Mouse (Mus musculus) CH12.LX (cell line): ENCODE measurements around the gene Gsta2. TPM values are rescaled to one million over a fixed set of nuclear protein-coding genes. Genes with fewer than 3 reads are reported as not detected.

Source experiments
- DNase-seq: peaks from one replicate; pipeline ENCODE4 v3.0.0-alpha.2; 2013; ENCODE audit errors: extremely low read depth
- H3K27ac ChIP-seq: 2 replicates; pipeline ENCODE4 v1.5.1; 2012; ENCODE audit warnings: low read depth, mild to moderate bottlenecking, control low read depth, moderate library complexity; ENCODE audit not compliant: insufficient read depth
- H3K27me3 ChIP-seq: replicated peaks from 2 replicates; pipeline ENCODE3; 2012; ENCODE audit warnings: inconsistent platforms
- H3K36me3 ChIP-seq, 2 experiments: replicated peaks in 1 of 2; 2 replicates each; pipeline versions ENCODE3 to v1.6.1; 2012; ENCODE audit warnings: inconsistent platforms in 1 of 2, low read length in 1 of 2, mild to moderate bottlenecking in 1 of 2, mixed read lengths in 1 of 2, moderate library complexity in 1 of 2; ENCODE audit not compliant: control insufficient read depth in 1 of 2, insufficient read depth in 1 of 2
- H3K4me1 ChIP-seq, 2 experiments: 2 replicates each; pipeline ENCODE4 v1.6.1; 2012; ENCODE audit warnings: inconsistent platforms in 1 of 2, moderate library complexity in 1 of 2; ENCODE audit not compliant: insufficient read depth in 2 of 2, control insufficient read depth in 1 of 2
- H3K4me2 ChIP-seq: 2 replicates; pipeline ENCODE4 v1.6.1; 2012; ENCODE audit warnings: low read depth, mild to moderate bottlenecking, control low read depth; ENCODE audit not compliant: poor library complexity, insufficient read depth, severe bottlenecking
- H3K4me3 ChIP-seq, 3 experiments: fragments of 150-350 bp in 1 of 3; sonication (generic) in 1 of 3; replicated peaks in 1 of 3; 2 replicates each; pipeline versions ENCODE3 to v1.5.1; 2011 to 2012; ENCODE audit warnings: low read depth in 2 of 3, low read length in 2 of 3, mild to moderate bottlenecking in 2 of 3, moderate library complexity in 2 of 3, control low read depth in 1 of 3, improper control_type of control experiment in 1 of 3, inconsistent platforms in 1 of 3, mixed read lengths in 1 of 3; ENCODE audit not compliant: poor library complexity in 1 of 3
- H3K79me2 ChIP-seq: replicated peaks from 2 replicates; pipeline ENCODE4 v1.6.1; 2012; ENCODE audit warnings: mild to moderate bottlenecking, moderate library complexity; ENCODE audit not compliant: control insufficient read depth, poor library complexity, insufficient read depth, severe bottlenecking; ENCODE audit errors: extremely low read depth
- H3K9ac ChIP-seq: 2 replicates; pipeline ENCODE4 v1.6.1; 2012; ENCODE audit warnings: low read depth, mild to moderate bottlenecking, control low read depth, moderate library complexity; ENCODE audit not compliant: insufficient read depth
- H3K9me3 ChIP-seq: replicated peaks from 2 replicates; pipeline ENCODE3; 2012; ENCODE audit warnings: low read length, inconsistent platforms, mixed read lengths
- BHLHE40 ChIP-seq: IDR thresholded peaks from 2 replicates; pipeline ENCODE4 v1.6.1; 2011; ENCODE audit warnings: mild to moderate bottlenecking, low read depth, low read length, improper control_type of control experiment
- CHD1 ChIP-seq: IDR thresholded peaks from 2 replicates; pipeline ENCODE4 v1.6.1; 2012; ENCODE audit warnings: low read depth, low read length, improper control_type of control experiment, inconsistent platforms
- CHD2 ChIP-seq: IDR thresholded peaks from 2 replicates; pipeline ENCODE4 v1.6.1; 2011; ENCODE audit warnings: low read length, improper control_type of control experiment
- CTCF ChIP-seq, 2 experiments: IDR thresholded peaks in 1 of 2; conservative IDR thresholded peaks in 1 of 2; 2 replicates each; pipeline ENCODE4 v1.5.1; 2011 to 2012; ENCODE audit warnings: low read depth in 2 of 2, low read length in 2 of 2, improper control_type of control experiment in 1 of 2, inconsistent platforms in 1 of 2, mild to moderate bottlenecking in 1 of 2, moderate library complexity in 1 of 2
- E2F4 ChIP-seq: IDR thresholded peaks from 2 replicates; pipeline ENCODE4 v1.6.1; 2011; ENCODE audit warnings: low read depth, low read length, improper control_type of control experiment; ENCODE audit not compliant: insufficient replicate concordance
- ELF1 ChIP-seq: IDR thresholded peaks from 2 replicates; pipeline ENCODE4 v1.6.1; 2014; ENCODE audit warnings: low read depth, mild to moderate bottlenecking, inconsistent platforms, low read length, improper control_type of control experiment
- EP300 ChIP-seq: IDR thresholded peaks from 2 replicates; pipeline ENCODE4 v1.6.1; 2011; ENCODE audit warnings: low read length, improper control_type of control experiment
- ETS1 ChIP-seq: conservative IDR thresholded peaks from 2 replicates; pipeline ENCODE4 v1.6.1; 2012; ENCODE audit warnings: low read depth, mild to moderate bottlenecking, inconsistent platforms, low read length, improper control_type of control experiment, moderate library complexity
- GABPA ChIP-seq: IDR thresholded peaks from 2 replicates; pipeline ENCODE4 v1.6.1; 2012; ENCODE audit warnings: low read depth, low read length, improper control_type of control experiment, inconsistent platforms; ENCODE audit not compliant: insufficient replicate concordance
- HCFC1 ChIP-seq: IDR thresholded peaks from 2 replicates; pipeline ENCODE4 v1.6.1; 2012; ENCODE audit warnings: low read depth, mild to moderate bottlenecking, inconsistent platforms, low read length, improper control_type of control experiment
- IRF4 ChIP-seq: IDR thresholded peaks from 2 replicates; pipeline ENCODE4 v1.6.1; 2014; ENCODE audit warnings: low read depth, mild to moderate bottlenecking, inconsistent platforms, low read length, improper control_type of control experiment
- JUN ChIP-seq: IDR thresholded peaks from 2 replicates; pipeline ENCODE4 v1.6.1; 2011; ENCODE audit warnings: low read depth, mild to moderate bottlenecking, low read length, improper control_type of control experiment, moderate library complexity; ENCODE audit not compliant: insufficient read depth
- JUND ChIP-seq: conservative IDR thresholded peaks from 2 replicates; pipeline ENCODE4 v1.6.1; 2011; ENCODE audit warnings: low read depth, low read length, improper control_type of control experiment
- KAT2A ChIP-seq: IDR thresholded peaks from 2 replicates; pipeline ENCODE4 v1.6.1; 2012; ENCODE audit warnings: low read length, improper control_type of control experiment, inconsistent platforms; ENCODE audit not compliant: insufficient replicate concordance
- MAFK ChIP-seq: IDR thresholded peaks from 2 replicates; pipeline ENCODE4 v1.6.1; 2011; ENCODE audit warnings: low read length, improper control_type of control experiment; ENCODE audit not compliant: insufficient replicate concordance
- MAX ChIP-seq: IDR thresholded peaks from 2 replicates; pipeline ENCODE4 v1.6.1; 2011; ENCODE audit warnings: low read length, improper control_type of control experiment
- MAZ ChIP-seq: IDR thresholded peaks from 2 replicates; pipeline ENCODE4 v1.6.1; 2012; ENCODE audit warnings: low read depth, mild to moderate bottlenecking, inconsistent platforms, low read length, improper control_type of control experiment, moderate library complexity
- MEF2A ChIP-seq: IDR thresholded peaks from 2 replicates; pipeline ENCODE4 v1.6.1; 2014; ENCODE audit warnings: low read depth, mild to moderate bottlenecking, inconsistent platforms, low read length, improper control_type of control experiment, borderline replicate concordance
- MXI1 ChIP-seq: IDR thresholded peaks from 2 replicates; pipeline ENCODE4 v1.6.1; 2011; ENCODE audit warnings: mild to moderate bottlenecking, low read depth, low read length, improper control_type of control experiment
- MYC ChIP-seq: IDR thresholded peaks from 2 replicates; pipeline ENCODE4 v1.6.1; 2011; ENCODE audit warnings: low read depth, mild to moderate bottlenecking, improper control_type of control experiment, low read length
- NELFE ChIP-seq: IDR thresholded peaks from 2 replicates; pipeline ENCODE4 v1.6.1; 2011; ENCODE audit warnings: low read depth, low read length, improper control_type of control experiment
- NRF1 ChIP-seq: IDR thresholded peaks from 2 replicates; pipeline ENCODE4 v1.6.1; 2014; ENCODE audit warnings: low read depth, mild to moderate bottlenecking, inconsistent platforms, low read length, improper control_type of control experiment, moderate library complexity
- PAX5 ChIP-seq: IDR thresholded peaks from 2 replicates; pipeline ENCODE4 v1.6.1; 2012; ENCODE audit warnings: low read length, inconsistent platforms, mixed read lengths
- POLR2A ChIP-seq: IDR thresholded peaks from 2 replicates; pipeline ENCODE4 v1.6.1; 2011; ENCODE audit warnings: low read depth, mild to moderate bottlenecking, improper control_type of control experiment, low read length
- POLR2AphosphoS2 ChIP-seq: IDR thresholded peaks from 2 replicates; pipeline ENCODE4 v1.6.1; 2011; ENCODE audit warnings: low read depth, low read length, improper control_type of control experiment
- RAD21 ChIP-seq: IDR thresholded peaks from 2 replicates; pipeline ENCODE4 v1.6.1; 2011; ENCODE audit warnings: low read depth, mild to moderate bottlenecking, low read length, improper control_type of control experiment, moderate library complexity
- RCOR1 ChIP-seq: conservative IDR thresholded peaks from 2 replicates; pipeline ENCODE4 v1.6.1; 2012; ENCODE audit warnings: low read depth, mild to moderate bottlenecking, inconsistent platforms, low read length, improper control_type of control experiment
- SIN3A ChIP-seq: IDR thresholded peaks from 2 replicates; pipeline ENCODE4 v1.6.1; 2012; ENCODE audit warnings: low read length, improper control_type of control experiment, inconsistent platforms
- SMC3 ChIP-seq: IDR thresholded peaks from 2 replicates; pipeline ENCODE4 v1.6.1; 2011; ENCODE audit warnings: low read depth, low read length, improper control_type of control experiment
- TBP ChIP-seq: conservative IDR thresholded peaks from 2 replicates; pipeline ENCODE4 v1.6.1; 2011; ENCODE audit warnings: low read depth, low read length, improper control_type of control experiment
- TCF12 ChIP-seq: IDR thresholded peaks from 2 replicates; pipeline ENCODE4 v1.6.1; 2014; ENCODE audit warnings: low read depth, mild to moderate bottlenecking, inconsistent platforms, low read length, improper control_type of control experiment
- UBTF ChIP-seq: IDR thresholded peaks from 2 replicates; pipeline ENCODE4 v1.6.1; 2012; ENCODE audit warnings: low read depth, mild to moderate bottlenecking, inconsistent platforms, low read length, improper control_type of control experiment, moderate library complexity
- USF1 ChIP-seq: IDR thresholded peaks from 2 replicates; pipeline ENCODE4 v1.6.1; 2014; ENCODE audit warnings: low read depth, mild to moderate bottlenecking, inconsistent platforms, low read length, improper control_type of control experiment
- USF2 ChIP-seq: conservative IDR thresholded peaks from 2 replicates; pipeline ENCODE4 v1.6.1; 2011; ENCODE audit warnings: low read depth, low read length, improper control_type of control experiment
- ZC3H11A ChIP-seq: IDR thresholded peaks from 2 replicates; pipeline ENCODE4 v1.6.1; 2012; ENCODE audit warnings: low read depth, mild to moderate bottlenecking, inconsistent platforms, low read length, improper control_type of control experiment
- ZKSCAN1 ChIP-seq: IDR thresholded peaks from 2 replicates; pipeline ENCODE4 v1.6.1; 2012; ENCODE audit warnings: low read depth, inconsistent platforms, low read length, improper control_type of control experiment, borderline replicate concordance
- ZMIZ1 ChIP-seq: IDR thresholded peaks from 2 replicates; pipeline ENCODE4 v1.6.1; 2012; ENCODE audit warnings: low read depth, mild to moderate bottlenecking, inconsistent platforms, low read length, improper control_type of control experiment
- ZNF384 ChIP-seq: IDR thresholded peaks from 2 replicates; pipeline ENCODE4 v1.6.1; 2012; ENCODE audit warnings: low read depth, low read length, improper control_type of control experiment, inconsistent platforms
- dilution Hi-C: fragments of 300-500 bp; cut with MboI; formaldehyde crosslinking; loops from 2 replicates; pipeline ENCODE4 v1.14.3; 2020; ENCODE audit warnings: low sequenced_read_pairs; ENCODE audit not compliant: extremely low pct_unique_long_range_greater_than_20kb, extremely low pct_ligation_motif_present
- in situ Hi-C: fragments of 300-500 bp; cut with MboI; formaldehyde crosslinking; loops from 3 replicates; pipeline ENCODE4 v1.14.3; 2019; ENCODE audit warnings: low sequenced_read_pairs, low pct_ligation_motif_present, low pct_unique_long_range_greater_than_20kb, mixed read lengths
- polyA plus RNA-seq: library from polyadenylated mRNA; unstranded; fragments of >175 nt; gene quantifications from 2 replicates; pipeline ENCODE4 v1.2.1, GENCODE M21; 2012; ENCODE audit warnings: low read depth; ENCODE audit not compliant: insufficient read length
- total RNA-seq, 2 experiments: library from RNA; depleted of rRNA; stranded (reverse); fragments of 300-350 nt in 1 of 2; fragments of >200 nt in 1 of 2; gene quantifications; 2 replicates each; pipeline ENCODE4 v1.2.3; 2012 to 2014

Gene Gsta2
- total and polyA plus RNA-seq, 3 experiments: not detected

- peaks cover 3 to 5% of the 10 kb centered on the region in 2 experiments; a peak in 2 of 4 replicates for H3K4me1 ChIP-seq
- peak; percentile 34 for DNase-seq
Measured at GRCm38 (mm10) chr9:78386947-78387346, 31.4 kb upstream of the Gsta2 start.

DNA sequence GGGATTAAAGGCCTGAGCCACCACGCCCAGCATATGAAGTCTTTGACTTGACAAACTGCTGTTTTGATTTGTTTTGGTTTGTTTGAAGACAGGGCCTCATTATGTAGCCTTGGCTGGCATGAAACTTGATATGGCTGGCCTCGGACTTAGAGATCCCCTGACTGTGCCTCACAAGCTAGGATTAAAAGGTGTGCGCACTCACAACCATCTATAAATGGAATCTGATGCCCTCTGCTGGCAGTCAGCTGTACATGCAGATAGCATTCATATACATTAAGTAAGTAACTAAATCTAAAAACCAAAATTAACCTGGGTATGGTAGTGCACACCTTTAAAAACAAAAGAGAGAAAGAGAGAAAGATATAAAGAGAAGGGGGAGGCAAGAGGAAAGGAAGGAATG is 30.3 kb upstream of the Gsta2 start:
- peaks cover 12% of the 10 kb centered on the region for H3K27me3 ChIP-seq
- peaks cover 3% of the 10 kb centered on the region for H3K9me3 ChIP-seq
- in situ Hi-C loops: no loop called here
- H3K4me2 ChIP-seq: no peak overlapping the region
- H3K4me3 ChIP-seq: no peak overlapping the region
- TF ChIP-seq CTCF (conservative IDR thresholded peaks at IDR 0.05 in 1 of 2, IDR thresholded peaks at IDR 0.05 in 1 of 2; ENCODE audit: low read depth in 2 of 2, low read length in 2 of 2) (peak; percentile 23 to 60), MAZ (no peak), ETS1 (no peak), RAD21 (peak; percentile 28), SMC3 (peak; percentile 39)
- dilution Hi-C loops: no loop called here
- H3K4me1 ChIP-seq: peaks cover 3 to 5% of the 10 kb centered on the region in 2 experiments; a peak in 2 of 4 replicates
- no peaks in the 10 kb centered on the region for H3K79me2 ChIP-seq
- H3K9ac ChIP-seq: no peak overlapping the region
- H3K27ac ChIP-seq: no peak overlapping the region
- H3K36me3 ChIP-seq: no peaks in the 10 kb centered on the region
- peak; percentile 10 for DNase-seq

More at GRCm38 (mm10) chr9:78386947-78387346, 31.4 kb upstream of the Gsta2 start:
- Histone ChIP-seq H3K9ac (no peak overlapping the region), H3K9me3 (peaks cover 3% of the 10 kb centered on the region), H3K36me3 (no peaks in the 10 kb centered on the region), H3K4me2 (no peak overlapping the region), H3K27ac (no peak overlapping the region), H3K27me3 (peaks cover 17% of the 10 kb centered on the region), H3K79me2 (no peaks in the 10 kb centered on the region), H3K4me3 (no peak overlapping the region)
- no peak for TF ChIP-seq CTCF (conservative IDR thresholded peaks at IDR 0.05 in 1 of 2, IDR thresholded peaks at IDR 0.05 in 1 of 2; ENCODE audit: low read depth in 2 of 2, low read length in 2 of 2)
- no peak for TF ChIP-seq ZNF384
- TF ChIP-seq JUN: peak; percentile 72
- peak; percentile 88 for TF ChIP-seq EP300
- TF ChIP-seq ZC3H11A: no peak
- no peak for TF ChIP-seq UBTF
- TF ChIP-seq NRF1: no peak
- TF ChIP-seq USF1: no peak
- no peak for TF ChIP-seq ELF1
- TF ChIP-seq MEF2A: no peak
- TF ChIP-seq HCFC1: no peak
- no peak for TF ChIP-seq RAD21
- TF ChIP-seq POLR2AphosphoS2: no peak
- peak; percentile 60; the same call in 1 of the 2 replicates for TF ChIP-seq MAFK
- TF ChIP-seq CHD1: no peak
- peak; percentile 65 for TF ChIP-seq IRF4
- TF ChIP-seq ETS1: no peak
- peak; percentile 42; the same call in 1 of the 2 replicates for TF ChIP-seq MYC
- no peak for TF ChIP-seq SMC3
- no peak for TF ChIP-seq SIN3A
- TF ChIP-seq MAZ: no peak
- TF ChIP-seq JUND: peak; percentile 87
- TF ChIP-seq USF2: no peak
- TF ChIP-seq KAT2A: no peak
- TF ChIP-seq RCOR1: 0 out of 2 replicates have a peak, but pooled peaks have one; percentile 26
- no peak for TF ChIP-seq E2F4
- TF ChIP-seq MXI1: no peak
- no peak for TF ChIP-seq ZKSCAN1
- no peak for TF ChIP-seq NELFE
- no peak for TF ChIP-seq TBP
- no peak for TF ChIP-seq PAX5
- no peak for TF ChIP-seq ZMIZ1
- TF ChIP-seq BHLHE40: peak; percentile 55
- no peak for TF ChIP-seq MAX
- TF ChIP-seq POLR2A: no peak
- no peak for TF ChIP-seq CHD2
- TF ChIP-seq GABPA: no peak
- TF ChIP-seq TCF12: no peak
- dilution Hi-C loops: no loop called here
- in situ Hi-C loops: no loop called here
